In the genomic region with DNA sequence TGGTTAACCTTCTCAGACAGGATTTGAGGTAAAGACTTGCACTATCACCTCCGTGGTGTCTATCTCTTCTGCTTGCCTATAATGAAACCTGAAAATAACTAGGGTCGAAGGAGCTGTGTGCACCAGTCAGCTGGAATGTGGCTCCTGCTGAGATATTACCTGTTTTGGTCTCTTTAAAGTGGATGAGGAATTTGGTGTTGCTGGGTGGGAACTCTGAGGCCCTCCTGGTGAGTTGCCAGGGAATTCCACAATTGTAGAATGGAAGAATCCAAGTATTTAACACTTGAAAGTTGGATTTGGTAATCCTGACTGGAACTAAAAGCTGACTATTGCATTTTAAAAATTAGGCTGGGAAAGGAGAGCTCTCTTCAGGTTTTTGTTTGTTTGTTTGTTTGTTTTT, we compare ENCODE assay signal across 18 mouse cellular contexts. TPM values are rescaled to one million over a fixed set of nuclear protein-coding genes. Genes with fewer than 3 reads are reported as not detected.
DNase-seq lines count a peak whose midpoint lies in the region; ATAC-seq and TF ChIP-seq lines count a peak whose summit lies in the region.
"Had no signal": no experiment of that assay in that cellular context is flagged by ENCODE, and none has a peak within 500 bp of the region (broad histone marks: within the 10 kb centered on the region; RNA-seq: fewer than 3 reads in every experiment).

No protein-coding gene starts in this region.

- intact Hi-C loops in gastrocnemius, postnatal 14 days (cut with DNase I; ENCODE audit: low total_unique reads), result no loop called here

- TF ChIP-seq CTCF in hindbrain, postnatal 0 days (IDR thresholded peaks at IDR 0.05; ENCODE audit: low read depth), result no peak

- 26% methylated on average over 2 of the region's 2 CpGs for WGBS in embryonic facial prominence, embryonic 14.5 days
- 50% methylated on average over 2 of the region's 2 CpGs for WGBS in embryonic facial prominence, embryonic 10.5 days
- WGBS in kidney, embryonic 15.5 days, result 50% methylated on average over 2 of the region's 2 CpGs
- WGBS in hindbrain, postnatal 0 days, result 45% methylated on average over 2 of the region's 2 CpGs

- DNase-seq in embryonic facial prominence, embryonic 14.5 days (ENCODE audit: low spot score), result peak; percentile 31
- no peak for DNase-seq in embryonic facial prominence, embryonic 10.5 days (ENCODE audit: low spot score)
- peak; percentile 33 for DNase-seq in kidney, adult 9 months
- DNase-seq in forelimb bud, embryonic 11.5 days (ENCODE audit: low read depth, low spot score), result peak; percentile 37
- peak; percentile 50 for DNase-seq in lung, postnatal 14 days
- no peak for DNase-seq in hindbrain, postnatal 0 days (ENCODE audit: low spot score)
- no peak for DNase-seq in gastrocnemius, postnatal 14 days
- DNase-seq: cerebellum, adult 9-10 months; liver, embryonic 13.5 days; spleen, adult 18-20 months; thymus, adult 2 months had no signal

- no peaks in the 10 kb centered on the region for H3K36me3 ChIP-seq in embryonic facial prominence, embryonic 14.5 days (ENCODE audit: control insufficient read depth, insufficient read depth, low read length)
- no peaks in the 10 kb centered on the region for H3K36me3 ChIP-seq in embryonic facial prominence, embryonic 10.5 days (replicated peaks)
- no peaks in the 10 kb centered on the region for H3K36me3 ChIP-seq in kidney, embryonic 15.5 days
- no peaks in the 10 kb centered on the region for H3K36me3 ChIP-seq in hindbrain, postnatal 0 days (ENCODE audit: insufficient read depth, low read length)
- H3K36me3 ChIP-seq: forebrain, embryonic 15.5 days; liver, embryonic 13.5 days; stomach, embryonic 15.5 days had no signal

- H3K9me3 ChIP-seq in embryonic facial prominence, embryonic 14.5 days (ENCODE audit: control insufficient read depth, low read length), result no peaks in the 10 kb centered on the region
- no peaks in the 10 kb centered on the region for H3K9me3 ChIP-seq in embryonic facial prominence, embryonic 10.5 days
- no peaks in the 10 kb centered on the region for H3K9me3 ChIP-seq in kidney, embryonic 15.5 days (replicated peaks)
- no peaks in the 10 kb centered on the region for H3K9me3 ChIP-seq in hindbrain, postnatal 0 days (ENCODE audit: low read length)
- H3K9me3 ChIP-seq: forebrain, embryonic 15.5 days; hindbrain, embryonic 13.5 days; liver, embryonic 13.5 days; stomach, embryonic 15.5 days had no signal

- no peak for ATAC-seq in embryonic facial prominence, embryonic 14.5 days (ENCODE audit: low read depth)
- ATAC-seq in kidney, embryonic 15.5 days (replicated peaks; ENCODE audit: low FRiP score), result no peak
- ATAC-seq in hindbrain, postnatal 0 days, result no peak
- ATAC-seq: forebrain, embryonic 15.5 days; intestine, embryonic 16.5 days; midbrain, embryonic 16.5 days had no signal

- no peak overlapping the region for H3K4me2 ChIP-seq in embryonic facial prominence, embryonic 14.5 days (ENCODE audit: low read depth, low read length)
- H3K4me2 ChIP-seq in kidney, embryonic 15.5 days, result no peak overlapping the region
- no peak overlapping the region for H3K4me2 ChIP-seq in hindbrain, postnatal 0 days (ENCODE audit: low read depth, low read length)
- H3K4me2 ChIP-seq: forebrain, embryonic 15.5 days; hindbrain, embryonic 13.5 days; liver, embryonic 13.5 days; stomach, embryonic 15.5 days had no signal

- no peak overlapping the region for H3K9ac ChIP-seq in embryonic facial prominence, embryonic 14.5 days (ENCODE audit: low read depth, low read length)
- no peak overlapping the region for H3K9ac ChIP-seq in kidney, embryonic 15.5 days
- no peak overlapping the region for H3K9ac ChIP-seq in hindbrain, postnatal 0 days (replicated peaks; ENCODE audit: low read length)
- H3K9ac ChIP-seq: forebrain, embryonic 15.5 days; hindbrain, embryonic 13.5 days; liver, embryonic 13.5 days; stomach, embryonic 15.5 days had no signal

- H3K27ac ChIP-seq in embryonic facial prominence, embryonic 14.5 days (replicated peaks; ENCODE audit: low read depth, low read length), result no peak overlapping the region
- H3K27ac ChIP-seq in embryonic facial prominence, embryonic 10.5 days (replicated peaks), result no peak overlapping the region
- H3K27ac ChIP-seq in kidney, embryonic 15.5 days, result no peak overlapping the region
- H3K27ac ChIP-seq in hindbrain, postnatal 0 days, result no peak overlapping the region
- H3K27ac ChIP-seq: forebrain, embryonic 15.5 days; hindbrain, embryonic 13.5 days; liver, embryonic 13.5 days; stomach, embryonic 15.5 days had no signal

- H3K4me3 ChIP-seq in embryonic facial prominence, embryonic 14.5 days (ENCODE audit: low read depth, low read length), result no peak overlapping the region
- H3K4me3 ChIP-seq in embryonic facial prominence, embryonic 10.5 days, result no peak overlapping the region
- H3K4me3 ChIP-seq in kidney, embryonic 15.5 days (replicated peaks), result no peak overlapping the region
- H3K4me3 ChIP-seq in hindbrain, postnatal 0 days (ENCODE audit: low read length), result no peak overlapping the region
- H3K4me3 ChIP-seq: erythroblast, embryonic 14.5 days; forebrain, embryonic 15.5 days; hindbrain, embryonic 13.5 days; liver, embryonic 13.5 days; stomach, embryonic 15.5 days had no signal

- H3K4me1 ChIP-seq in embryonic facial prominence, embryonic 14.5 days (ENCODE audit: control insufficient read depth, insufficient read depth, low read length), result no peaks in the 10 kb centered on the region
- peaks cover 3% of the 10 kb centered on the region for H3K4me1 ChIP-seq in embryonic facial prominence, embryonic 10.5 days
- H3K4me1 ChIP-seq in kidney, embryonic 15.5 days, result peaks cover 2% of the 10 kb centered on the region; the same call in 1 of the 2 replicates
- H3K4me1 ChIP-seq in hindbrain, postnatal 0 days (ENCODE audit: insufficient read depth, low read length), result no peaks in the 10 kb centered on the region
- H3K4me1 ChIP-seq: forebrain, embryonic 15.5 days had no signal

- no peaks in the 10 kb centered on the region for H3K27me3 ChIP-seq in embryonic facial prominence, embryonic 14.5 days (replicated peaks; ENCODE audit: control insufficient read depth, insufficient read depth, low read length)
- no peaks in the 10 kb centered on the region for H3K27me3 ChIP-seq in embryonic facial prominence, embryonic 10.5 days (replicated peaks; ENCODE audit: low read depth, poor library complexity, severe bottlenecking)
- H3K27me3 ChIP-seq in kidney, embryonic 15.5 days, result no peaks in the 10 kb centered on the region
- H3K27me3 ChIP-seq in hindbrain, postnatal 0 days (ENCODE audit: insufficient read depth, low read length), result no peaks in the 10 kb centered on the region
- H3K27me3 ChIP-seq: forebrain, embryonic 15.5 days; hindbrain, embryonic 13.5 days; stomach, embryonic 15.5 days had no signal

RNA-seq across cellular contexts. Expression of a gene that starts 6.6 kb away (rescaled TPM):
- 126 and 157 TPM in 2 replicates for polyA plus RNA-seq in embryonic facial prominence, embryonic 14.5 days (2014; fragmentation: Nextera tagmentation; extraction: Ambion mirVana)
- 227 and 246 TPM in 2 replicates for polyA plus RNA-seq in embryonic facial prominence, embryonic 10.5 days (2016; fragmentation: Nextera tagmentation; extraction: Ambion mirVana)
- 183 and 188 TPM in 2 replicates for polyA plus RNA-seq in kidney, embryonic 15.5 days (2015; fragmentation: Nextera tagmentation; extraction: Ambion mirVana)
- total RNA-seq in hindbrain, postnatal 0 days (2014; rRNA removed), result 66.4 and 69.0 TPM in 2 replicates
- polyA plus RNA-seq in hindbrain, postnatal 0 days (2015; fragmentation: Nextera tagmentation; extraction: Ambion mirVana), result 154 and 159 TPM in 2 replicates
- 10 to 100 TPM; 23.0 to 30.3 TPM for total RNA-seq in gastrocnemius, postnatal 14 days (2021)

RNA-seq across cellular contexts. Expression of a gene that starts 19.7 kb away (rescaled TPM):
- 24.2 and 27.3 TPM in 2 replicates for polyA plus RNA-seq in embryonic facial prominence, embryonic 14.5 days (2014; fragmentation: Nextera tagmentation; extraction: Ambion mirVana)
- polyA plus RNA-seq in embryonic facial prominence, embryonic 10.5 days (2016; fragmentation: Nextera tagmentation; extraction: Ambion mirVana), result 24.2 and 26.2 TPM in 2 replicates
- polyA plus RNA-seq in kidney, embryonic 15.5 days (2015; fragmentation: Nextera tagmentation; extraction: Ambion mirVana), result 22.8 TPM in 2 replicates
- 53.4 and 61.5 TPM in 2 replicates for total RNA-seq in hindbrain, postnatal 0 days (2014; rRNA removed)
- polyA plus RNA-seq in hindbrain, postnatal 0 days (2015; fragmentation: Nextera tagmentation; extraction: Ambion mirVana), result 22.4 and 22.6 TPM in 2 replicates
- total RNA-seq in gastrocnemius, postnatal 14 days (2021), result 10 to 100 TPM; 35.9 to 47.2 TPM

RNA-seq across cellular contexts. Expression of a gene that starts 56.7 kb away (rescaled TPM):
- polyA plus RNA-seq in embryonic facial prominence, embryonic 14.5 days (2014; fragmentation: Nextera tagmentation; extraction: Ambion mirVana), result 25.4 and 27.2 TPM in 2 replicates
- polyA plus RNA-seq in embryonic facial prominence, embryonic 10.5 days (2016; fragmentation: Nextera tagmentation; extraction: Ambion mirVana), result 0.83 and 0.97 TPM in 2 replicates
- polyA plus RNA-seq in kidney, embryonic 15.5 days (2015; fragmentation: Nextera tagmentation; extraction: Ambion mirVana), result 10.9 and 12.5 TPM in 2 replicates
- 2.2 TPM in 1 of 2 replicates, not detected in the other for total RNA-seq in hindbrain, postnatal 0 days (2014; rRNA removed)
- polyA plus RNA-seq in hindbrain, postnatal 0 days (2015; fragmentation: Nextera tagmentation; extraction: Ambion mirVana), result 2.7 and 3.3 TPM in 2 replicates
- 100 to 1,000 TPM; 212 to 226 TPM for total RNA-seq in gastrocnemius, postnatal 14 days (2021)
- polyA plus RNA-seq: erythroblast, embryonic 14.5 days had no signal

Comparison
In these comparisons a context has a peak if more than half of its experiments do, and no peak if none do; other contexts are left out.
1. DNase-seq: peak in embryonic facial prominence, embryonic 14.5 days (single experiment), kidney, adult 9 months (single experiment), forelimb bud, embryonic 11.5 days (single experiment) and lung, postnatal 14 days (single experiment); none in embryonic facial prominence, embryonic 10.5 days (single experiment), hindbrain, postnatal 0 days (single experiment) and gastrocnemius, postnatal 14 days (single experiment).